In the genomic region with DNA sequence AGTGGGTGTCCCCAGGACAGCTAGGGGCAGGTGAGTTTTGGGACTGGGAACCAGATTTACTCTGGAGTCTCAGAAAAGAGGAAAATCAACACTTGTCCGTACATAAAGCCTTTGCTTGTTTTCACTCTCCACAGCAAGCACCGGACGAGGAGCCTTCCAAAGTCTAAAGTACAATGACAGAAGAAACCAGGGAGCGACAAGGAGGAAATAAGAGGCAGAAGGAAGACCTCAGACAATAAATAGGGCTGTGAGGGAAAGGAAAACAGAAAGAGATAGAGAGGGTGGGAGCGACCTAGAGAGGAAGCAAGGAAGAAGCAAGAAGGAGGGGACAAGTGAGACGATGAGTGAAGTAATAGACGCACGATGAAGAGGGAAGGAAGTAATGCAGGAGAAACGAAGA, we compare ENCODE assay signal across 8 mouse cellular contexts. TPM values are rescaled to one million over a fixed set of nuclear protein-coding genes. Genes with fewer than 3 reads are reported as not detected.
DNase-seq lines count a peak whose midpoint lies in the region; ATAC-seq and TF ChIP-seq lines count a peak whose summit lies in the region.

No protein-coding gene starts in this region.

- H3K27ac ChIP-seq in lung, embryonic 14.5 days (ENCODE audit: low read depth) = no peak overlapping the region
- peak overlapping the region; percentile 58 for H3K27ac ChIP-seq in heart, embryonic 16.5 days (ENCODE audit: low read length)
- peak overlapping the region; percentile 97; the same call in 1 of the 2 replicates for H3K27ac ChIP-seq in limb, embryonic 10.5 days
- peak overlapping the region; percentile 52 for H3K27ac ChIP-seq in neural tube, embryonic 14.5 days (ENCODE audit: low read depth, low read length)

- DNase-seq in lung, embryonic 14.5 days = no peak
- no peak for DNase-seq in lung, postnatal 14 days
- no peak for DNase-seq in limb, embryonic 10.5 days (ENCODE audit: low spot score)
- no peak for DNase-seq in ovary, postnatal 36 days (ENCODE audit: low spot score)
- no peak for DNase-seq in embryo, embryonic 10 days (ENCODE audit: low spot score)
- DNase-seq in left cerebral cortex, postnatal 25 days (ENCODE audit: low spot score in 2 of 2) = no peak

- H3K4me2 ChIP-seq in lung, embryonic 14.5 days = peak overlapping the region; percentile 91
- H3K4me2 ChIP-seq in heart, embryonic 16.5 days (ENCODE audit: low read depth, low read length) = peak overlapping the region; percentile 98
- H3K4me2 ChIP-seq in neural tube, embryonic 14.5 days (ENCODE audit: low read depth, low read length) = peak overlapping the region; percentile 88

- intact Hi-C loops in left cerebral cortex, postnatal 25 days (cut with DNase I) = no loop called here

- H3K4me3 ChIP-seq in lung, embryonic 14.5 days (ENCODE audit: low read depth, low read length) = peak overlapping the region; percentile 67
- H3K4me3 ChIP-seq in heart, embryonic 16.5 days (ENCODE audit: low read length) = peak overlapping the region; percentile 72
- peak overlapping the region; percentile 78 for H3K4me3 ChIP-seq in limb, embryonic 10.5 days
- H3K4me3 ChIP-seq in neural tube, embryonic 14.5 days (ENCODE audit: low read depth, low read length) = peak overlapping the region; percentile 73

- no peak; the same call in 1 of the 2 replicates for ATAC-seq in lung, embryonic 14.5 days (ENCODE audit: insufficient read depth)
- ATAC-seq in heart, embryonic 16.5 days (replicated peaks; ENCODE audit: extremely low read depth, insufficient read depth, low FRiP score) = peak; percentile 20; the same call in 1 of the 2 replicates
- no peak; the same call in 1 of the 2 replicates for ATAC-seq in neural tube, embryonic 14.5 days (ENCODE audit: low read depth)

- 34% methylated on average over 9 of the region's 9 CpGs for WGBS in lung, embryonic 14.5 days
- 41% methylated on average over 9 of the region's 9 CpGs for WGBS in heart, embryonic 16.5 days
- WGBS in limb, embryonic 10.5 days = 59% methylated on average over 9 of the region's 9 CpGs
- 50% methylated on average over 9 of the region's 9 CpGs for WGBS in neural tube, embryonic 14.5 days

- 0 out of 2 replicates have a peak, but pooled peaks cover 5% of the 10 kb centered on the region for H3K4me1 ChIP-seq in lung, embryonic 14.5 days (ENCODE audit: insufficient read depth)
- peaks cover 12% of the 10 kb centered on the region for H3K4me1 ChIP-seq in heart, embryonic 16.5 days (ENCODE audit: control insufficient read depth, insufficient read depth, low read length)
- peaks cover 31% of the 10 kb centered on the region for H3K4me1 ChIP-seq in limb, embryonic 10.5 days
- peaks cover 14% of the 10 kb centered on the region; the same call in 1 of the 2 replicates for H3K4me1 ChIP-seq in neural tube, embryonic 14.5 days (ENCODE audit: control insufficient read depth, insufficient read depth, low read length)

- H3K9ac ChIP-seq in lung, embryonic 14.5 days = peak overlapping the region; percentile 87
- peak overlapping the region; percentile 89 for H3K9ac ChIP-seq in heart, embryonic 16.5 days (ENCODE audit: low read length)
- peak overlapping the region; percentile 94; the same call in 1 of the 2 replicates for H3K9ac ChIP-seq in neural tube, embryonic 14.5 days (replicated peaks; ENCODE audit: low read depth, low read length)

- H3K9me3 ChIP-seq in lung, embryonic 14.5 days (ENCODE audit: low read depth, low read length) = no peaks in the 10 kb centered on the region
- H3K9me3 ChIP-seq in heart, embryonic 16.5 days (replicated peaks; ENCODE audit: control insufficient read depth, low read length) = no peaks in the 10 kb centered on the region
- no peaks in the 10 kb centered on the region for H3K9me3 ChIP-seq in limb, embryonic 10.5 days (replicated peaks)
- H3K9me3 ChIP-seq in neural tube, embryonic 14.5 days (ENCODE audit: control insufficient read depth, low read length) = no peaks in the 10 kb centered on the region

- H3K36me3 ChIP-seq in lung, embryonic 14.5 days (ENCODE audit: insufficient read depth) = peaks cover 7% of the 10 kb centered on the region
- H3K36me3 ChIP-seq in heart, embryonic 16.5 days (ENCODE audit: control insufficient read depth, insufficient read depth) = no peaks in the 10 kb centered on the region
- H3K36me3 ChIP-seq in limb, embryonic 10.5 days = peaks cover 24% of the 10 kb centered on the region
- H3K36me3 ChIP-seq in neural tube, embryonic 14.5 days (ENCODE audit: control insufficient read depth, insufficient read depth, low read length) = no peaks in the 10 kb centered on the region

- H3K27me3 ChIP-seq in lung, embryonic 14.5 days (ENCODE audit: insufficient read depth, low read length) = no peaks in the 10 kb centered on the region
- no peaks in the 10 kb centered on the region for H3K27me3 ChIP-seq in heart, embryonic 16.5 days (ENCODE audit: control insufficient read depth, insufficient read depth, low read length)
- peaks cover 10% of the 10 kb centered on the region; the same call in 1 of the 2 replicates for H3K27me3 ChIP-seq in limb, embryonic 10.5 days (ENCODE audit: low read depth, poor library complexity, severe bottlenecking)
- no peaks in the 10 kb centered on the region for H3K27me3 ChIP-seq in neural tube, embryonic 14.5 days (ENCODE audit: control insufficient read depth, insufficient read depth, low read length)

- TF ChIP-seq CTCF in lung, embryonic 14.5 days (IDR thresholded peaks at IDR 0.05; ENCODE audit: low read depth) = no peak

RNA-seq across cellular contexts. Expression of a gene that starts 0.5 kb away (rescaled TPM):
- 67.0 and 70.7 TPM in 2 replicates for polyA plus RNA-seq in lung, embryonic 14.5 days (2014; fragmentation: Nextera tagmentation; extraction: Ambion mirVana)
- 36.4 and 39.6 TPM in 2 replicates for polyA plus RNA-seq in heart, embryonic 16.5 days (2015; fragmentation: Nextera tagmentation; extraction: Ambion mirVana)
- 70.4 and 81.3 TPM in 2 replicates for polyA plus RNA-seq in limb, embryonic 10.5 days (2016; fragmentation: Nextera tagmentation; extraction: Ambion mirVana)
- 90.9 and 98.9 TPM in 2 replicates for polyA plus RNA-seq in neural tube, embryonic 14.5 days (2014; fragmentation: Nextera tagmentation; extraction: Ambion mirVana)
- total RNA-seq in left cerebral cortex, postnatal 25 days (2021) = 100 to 1,000 TPM in 1 of 2 experiments, 10 to 100 TPM in 1; 87.8 to 101 TPM

RNA-seq across cellular contexts. Expression of a gene that starts 26.2 kb away (rescaled TPM):
- 40.8 and 46.0 TPM in 2 replicates for polyA plus RNA-seq in lung, embryonic 14.5 days (2014; fragmentation: Nextera tagmentation; extraction: Ambion mirVana)
- polyA plus RNA-seq in heart, embryonic 16.5 days (2015; fragmentation: Nextera tagmentation; extraction: Ambion mirVana) = 32.3 and 35.9 TPM in 2 replicates
- polyA plus RNA-seq in limb, embryonic 10.5 days (2016; fragmentation: Nextera tagmentation; extraction: Ambion mirVana) = 53.2 and 55.1 TPM in 2 replicates
- 46.9 and 51.0 TPM in 2 replicates for polyA plus RNA-seq in neural tube, embryonic 14.5 days (2014; fragmentation: Nextera tagmentation; extraction: Ambion mirVana)
- total RNA-seq in left cerebral cortex, postnatal 25 days (2021) = 10 to 100 TPM; 66.3 to 69.1 TPM

RNA-seq across cellular contexts. Expression of a gene that starts 38.2 kb away (rescaled TPM):
- polyA plus RNA-seq in lung, embryonic 14.5 days (2014; fragmentation: Nextera tagmentation; extraction: Ambion mirVana) = 32.7 and 36.3 TPM in 2 replicates
- polyA plus RNA-seq in heart, embryonic 16.5 days (2015; fragmentation: Nextera tagmentation; extraction: Ambion mirVana) = 4.3 and 5.5 TPM in 2 replicates
- polyA plus RNA-seq in limb, embryonic 10.5 days (2016; fragmentation: Nextera tagmentation; extraction: Ambion mirVana) = 16.8 and 24.5 TPM in 2 replicates
- polyA plus RNA-seq in neural tube, embryonic 14.5 days (2014; fragmentation: Nextera tagmentation; extraction: Ambion mirVana) = 0.95 and 2.0 TPM in 2 replicates
- total RNA-seq in left cerebral cortex, postnatal 25 days (2021) = 1 to 10 TPM; 2.9 to 3.2 TPM
